Mouse (Mus musculus) CH12.LX (cell line): ENCODE results near the gene Traf5. TPM values are rescaled to one million over a fixed set of nuclear protein-coding genes. Genes with fewer than 3 reads are reported as not detected.

Source experiments
- DNase-seq: peaks from one replicate; pipeline ENCODE4 v3.0.0-alpha.2; 2013; ENCODE audit errors: extremely low read depth
- H3K27ac ChIP-seq: 2 replicates; pipeline ENCODE4 v1.5.1; 2012; ENCODE audit warnings: low read depth, mild to moderate bottlenecking, control low read depth, moderate library complexity; ENCODE audit not compliant: insufficient read depth
- H3K27me3 ChIP-seq: replicated peaks from 2 replicates; pipeline ENCODE3; 2012; ENCODE audit warnings: inconsistent platforms
- H3K36me3 ChIP-seq, 2 experiments: replicated peaks in 1 of 2; 2 replicates each; pipeline versions ENCODE3 to v1.6.1; 2012; ENCODE audit warnings: inconsistent platforms in 1 of 2, low read length in 1 of 2, mild to moderate bottlenecking in 1 of 2, mixed read lengths in 1 of 2, moderate library complexity in 1 of 2; ENCODE audit not compliant: control insufficient read depth in 1 of 2, insufficient read depth in 1 of 2
- H3K4me1 ChIP-seq, 2 experiments: 2 replicates each; pipeline ENCODE4 v1.6.1; 2012; ENCODE audit warnings: inconsistent platforms in 1 of 2, moderate library complexity in 1 of 2; ENCODE audit not compliant: insufficient read depth in 2 of 2, control insufficient read depth in 1 of 2
- H3K4me2 ChIP-seq: 2 replicates; pipeline ENCODE4 v1.6.1; 2012; ENCODE audit warnings: low read depth, mild to moderate bottlenecking, control low read depth; ENCODE audit not compliant: poor library complexity, insufficient read depth, severe bottlenecking
- H3K4me3 ChIP-seq, 3 experiments: fragments of 150-350 bp in 1 of 3; sonication (generic) in 1 of 3; replicated peaks in 1 of 3; 2 replicates each; pipeline versions ENCODE3 to v1.5.1; 2011 to 2012; ENCODE audit warnings: low read depth in 2 of 3, low read length in 2 of 3, mild to moderate bottlenecking in 2 of 3, moderate library complexity in 2 of 3, control low read depth in 1 of 3, improper control_type of control experiment in 1 of 3, inconsistent platforms in 1 of 3, mixed read lengths in 1 of 3; ENCODE audit not compliant: poor library complexity in 1 of 3
- H3K79me2 ChIP-seq: replicated peaks from 2 replicates; pipeline ENCODE4 v1.6.1; 2012; ENCODE audit warnings: mild to moderate bottlenecking, moderate library complexity; ENCODE audit not compliant: control insufficient read depth, poor library complexity, insufficient read depth, severe bottlenecking; ENCODE audit errors: extremely low read depth
- H3K9ac ChIP-seq: 2 replicates; pipeline ENCODE4 v1.6.1; 2012; ENCODE audit warnings: low read depth, mild to moderate bottlenecking, control low read depth, moderate library complexity; ENCODE audit not compliant: insufficient read depth
- H3K9me3 ChIP-seq: replicated peaks from 2 replicates; pipeline ENCODE3; 2012; ENCODE audit warnings: low read length, inconsistent platforms, mixed read lengths
- BHLHE40 ChIP-seq: IDR thresholded peaks from 2 replicates; pipeline ENCODE4 v1.6.1; 2011; ENCODE audit warnings: mild to moderate bottlenecking, low read depth, low read length, improper control_type of control experiment
- CHD1 ChIP-seq: IDR thresholded peaks from 2 replicates; pipeline ENCODE4 v1.6.1; 2012; ENCODE audit warnings: low read depth, low read length, improper control_type of control experiment, inconsistent platforms
- ELF1 ChIP-seq: IDR thresholded peaks from 2 replicates; pipeline ENCODE4 v1.6.1; 2014; ENCODE audit warnings: low read depth, mild to moderate bottlenecking, inconsistent platforms, low read length, improper control_type of control experiment
- EP300 ChIP-seq: IDR thresholded peaks from 2 replicates; pipeline ENCODE4 v1.6.1; 2011; ENCODE audit warnings: low read length, improper control_type of control experiment
- ETS1 ChIP-seq: conservative IDR thresholded peaks from 2 replicates; pipeline ENCODE4 v1.6.1; 2012; ENCODE audit warnings: low read depth, mild to moderate bottlenecking, inconsistent platforms, low read length, improper control_type of control experiment, moderate library complexity
- HCFC1 ChIP-seq: IDR thresholded peaks from 2 replicates; pipeline ENCODE4 v1.6.1; 2012; ENCODE audit warnings: low read depth, mild to moderate bottlenecking, inconsistent platforms, low read length, improper control_type of control experiment
- IRF4 ChIP-seq: IDR thresholded peaks from 2 replicates; pipeline ENCODE4 v1.6.1; 2014; ENCODE audit warnings: low read depth, mild to moderate bottlenecking, inconsistent platforms, low read length, improper control_type of control experiment
- JUND ChIP-seq: conservative IDR thresholded peaks from 2 replicates; pipeline ENCODE4 v1.6.1; 2011; ENCODE audit warnings: low read depth, low read length, improper control_type of control experiment
- MAZ ChIP-seq: IDR thresholded peaks from 2 replicates; pipeline ENCODE4 v1.6.1; 2012; ENCODE audit warnings: low read depth, mild to moderate bottlenecking, inconsistent platforms, low read length, improper control_type of control experiment, moderate library complexity
- POLR2A ChIP-seq: IDR thresholded peaks from 2 replicates; pipeline ENCODE4 v1.6.1; 2011; ENCODE audit warnings: low read depth, mild to moderate bottlenecking, improper control_type of control experiment, low read length
- POLR2AphosphoS2 ChIP-seq: IDR thresholded peaks from 2 replicates; pipeline ENCODE4 v1.6.1; 2011; ENCODE audit warnings: low read depth, low read length, improper control_type of control experiment
- RCOR1 ChIP-seq: conservative IDR thresholded peaks from 2 replicates; pipeline ENCODE4 v1.6.1; 2012; ENCODE audit warnings: low read depth, mild to moderate bottlenecking, inconsistent platforms, low read length, improper control_type of control experiment
- SMC3 ChIP-seq: IDR thresholded peaks from 2 replicates; pipeline ENCODE4 v1.6.1; 2011; ENCODE audit warnings: low read depth, low read length, improper control_type of control experiment
- TCF12 ChIP-seq: IDR thresholded peaks from 2 replicates; pipeline ENCODE4 v1.6.1; 2014; ENCODE audit warnings: low read depth, mild to moderate bottlenecking, inconsistent platforms, low read length, improper control_type of control experiment
- USF1 ChIP-seq: IDR thresholded peaks from 2 replicates; pipeline ENCODE4 v1.6.1; 2014; ENCODE audit warnings: low read depth, mild to moderate bottlenecking, inconsistent platforms, low read length, improper control_type of control experiment
- USF2 ChIP-seq: conservative IDR thresholded peaks from 2 replicates; pipeline ENCODE4 v1.6.1; 2011; ENCODE audit warnings: low read depth, low read length, improper control_type of control experiment
- ZC3H11A ChIP-seq: IDR thresholded peaks from 2 replicates; pipeline ENCODE4 v1.6.1; 2012; ENCODE audit warnings: low read depth, mild to moderate bottlenecking, inconsistent platforms, low read length, improper control_type of control experiment
- ZKSCAN1 ChIP-seq: IDR thresholded peaks from 2 replicates; pipeline ENCODE4 v1.6.1; 2012; ENCODE audit warnings: low read depth, inconsistent platforms, low read length, improper control_type of control experiment, borderline replicate concordance
- ZMIZ1 ChIP-seq: IDR thresholded peaks from 2 replicates; pipeline ENCODE4 v1.6.1; 2012; ENCODE audit warnings: low read depth, mild to moderate bottlenecking, inconsistent platforms, low read length, improper control_type of control experiment
- dilution Hi-C: fragments of 300-500 bp; cut with MboI; formaldehyde crosslinking; loops from 2 replicates; pipeline ENCODE4 v1.14.3; 2020; ENCODE audit warnings: low sequenced_read_pairs; ENCODE audit not compliant: extremely low pct_unique_long_range_greater_than_20kb, extremely low pct_ligation_motif_present
- in situ Hi-C: fragments of 300-500 bp; cut with MboI; formaldehyde crosslinking; loops from 3 replicates; pipeline ENCODE4 v1.14.3; 2019; ENCODE audit warnings: low sequenced_read_pairs, low pct_ligation_motif_present, low pct_unique_long_range_greater_than_20kb, mixed read lengths
- polyA plus RNA-seq: library from polyadenylated mRNA; unstranded; fragments of >175 nt; gene quantifications from 2 replicates; pipeline ENCODE4 v1.2.1, GENCODE M21; 2012; ENCODE audit warnings: low read depth; ENCODE audit not compliant: insufficient read length
- total RNA-seq, 2 experiments: library from RNA; depleted of rRNA; stranded (reverse); fragments of 300-350 nt in 1 of 2; fragments of >200 nt in 1 of 2; gene quantifications; 2 replicates each; pipeline ENCODE4 v1.2.3; 2012 to 2014

The Traf5 gene
- total and polyA plus RNA-seq, 3 experiments = 21.3 to 38.7 (median 32.3) TPM

- TF ChIP-seq ETS1 (no peak), POLR2A (no peak), POLR2AphosphoS2 (no peak), USF1 (no peak), RCOR1 (no peak), ZC3H11A (no peak), ZMIZ1 (no peak), SMC3 (no peak), TCF12 (no peak), ELF1 (no peak)
- no peaks in the 10 kb centered on the region for H3K27me3 ChIP-seq
- in situ Hi-C loops (no loop called here), dilution Hi-C loops (no loop called here)
- no peak within 1 kb of the TSS for H3K4me3 ChIP-seq
- H3K27ac ChIP-seq = no peak within 1 kb of the TSS
- no peaks in the 10 kb centered on the region for H3K79me2 ChIP-seq
- no peak for DNase-seq
- H3K9ac ChIP-seq = no peak within 1 kb of the TSS
- no peaks in the 10 kb centered on the region for H3K9me3 ChIP-seq
- peaks cover 19 to 69% of the 10 kb centered on the region in 2 experiments for H3K4me1 ChIP-seq
- H3K4me2 ChIP-seq = no peak within 1 kb of the TSS
- H3K36me3 ChIP-seq = no peaks in the 10 kb centered on the region
Observed at GRCm38 (mm10) chr1:191977187-191977586, 115.2 kb downstream of the Traf5 start, which contains the start of gene Rd3. Rd3 (plus strand) TSS chr1:191977370.

- no peaks in the 10 kb centered on the region for H3K27me3 ChIP-seq
- in situ Hi-C loops = no loop called here
- no peak for TF ChIP-seq USF2
- peak; percentile 52; the same call in 1 of the 2 replicates for TF ChIP-seq IRF4
- TF ChIP-seq BHLHE40 = peak; percentile 83
- peak; percentile 29; the same call in 1 of the 2 replicates for TF ChIP-seq ETS1
- 0 out of 2 replicates have a peak, but pooled peaks have one; percentile 15 for TF ChIP-seq MAZ
- TF ChIP-seq ZKSCAN1 = no peak
- TF ChIP-seq HCFC1 = no peak
- peak; percentile 95 for TF ChIP-seq CHD1
- no peak; the same call in 1 of the 2 replicates for TF ChIP-seq EP300
- no peak for TF ChIP-seq JUND
- H3K36me3 ChIP-seq = no peaks in the 10 kb centered on the region
- peak overlapping the region in 1 of 3 experiments; percentile 12 for H3K4me3 ChIP-seq
- no peaks in the 10 kb centered on the region for H3K9me3 ChIP-seq
- H3K4me1 ChIP-seq = peaks cover 19 to 57% of the 10 kb centered on the region in 2 experiments
- peak overlapping the region; percentile 16; the same call in 1 of the 2 replicates for H3K9ac ChIP-seq
- peak overlapping the region; percentile 26; the same call in 1 of the 2 replicates for H3K4me2 ChIP-seq
- peak; percentile 49 for DNase-seq
- no peaks in the 10 kb centered on the region for H3K79me2 ChIP-seq
- dilution Hi-C loops = no loop called here
- H3K27ac ChIP-seq = peak overlapping the region; percentile 40
Observed at GRCm38 (mm10) chr1:191974509-191975405, 117.6 kb downstream of the Traf5 start.
